Mouse (Mus musculus) liver (tissue): ENCODE data around the gene Pex7.

Experiments
- DNase-seq: peaks from one replicate; pipeline ENCODE4 v3.0.0-alpha.2; 2020; ENCODE audit warnings: mixed read lengths

Pex7 gene

DNA sequence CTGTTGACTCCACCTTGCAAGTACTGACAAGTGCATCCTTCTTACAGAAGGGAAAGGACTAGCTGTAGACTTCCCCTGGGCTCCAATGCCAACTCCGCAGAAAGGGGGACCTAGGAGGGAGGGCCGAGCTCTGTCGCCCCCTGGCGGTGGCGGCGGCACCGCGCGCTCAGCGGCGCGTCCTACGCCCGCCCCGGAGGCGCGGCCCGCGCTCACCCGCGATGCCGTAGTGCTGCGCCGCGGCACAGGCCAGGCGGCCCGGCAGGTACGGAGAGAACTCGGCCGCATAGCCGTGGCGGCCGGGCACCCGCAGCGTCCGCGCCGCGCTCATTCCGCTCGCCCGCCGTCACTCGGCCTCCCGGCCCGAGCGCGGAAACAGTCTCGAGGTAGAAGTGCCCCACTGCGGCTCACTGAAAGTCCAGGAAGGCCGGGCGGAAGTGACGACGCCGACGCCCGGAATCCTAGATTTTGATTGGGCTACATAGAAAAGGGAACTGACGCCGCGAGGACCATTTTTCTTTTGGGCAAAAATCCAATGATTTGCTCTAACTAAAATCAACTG is at the start of gene Pex7:
Pex7 (minus strand) TSS at position 444 of the 559 bp plus-strand sequence.
- peak; percentile 92 for DNase-seq

DNA sequence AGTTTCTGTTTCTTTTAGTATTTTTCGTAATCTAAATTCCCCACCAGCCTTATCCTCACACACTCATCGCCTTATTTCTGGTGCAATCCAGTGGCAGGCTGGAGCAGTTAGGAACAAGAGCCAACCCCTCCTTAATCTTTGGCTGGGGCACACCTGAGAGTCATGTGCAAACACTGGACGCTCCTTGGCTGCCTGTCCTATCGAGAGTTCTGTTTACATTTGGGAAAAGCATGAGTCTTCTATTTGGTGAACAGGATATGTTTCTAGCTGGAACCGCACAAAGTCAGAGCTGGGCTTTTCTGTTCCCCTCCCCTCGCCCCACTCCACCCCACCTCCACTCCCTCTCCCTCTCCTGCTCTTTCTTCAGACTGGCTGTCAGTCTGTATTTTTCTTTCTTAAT is 49.3 kb upstream of the Pex7 start:
- no peak for DNase-seq

DNA sequence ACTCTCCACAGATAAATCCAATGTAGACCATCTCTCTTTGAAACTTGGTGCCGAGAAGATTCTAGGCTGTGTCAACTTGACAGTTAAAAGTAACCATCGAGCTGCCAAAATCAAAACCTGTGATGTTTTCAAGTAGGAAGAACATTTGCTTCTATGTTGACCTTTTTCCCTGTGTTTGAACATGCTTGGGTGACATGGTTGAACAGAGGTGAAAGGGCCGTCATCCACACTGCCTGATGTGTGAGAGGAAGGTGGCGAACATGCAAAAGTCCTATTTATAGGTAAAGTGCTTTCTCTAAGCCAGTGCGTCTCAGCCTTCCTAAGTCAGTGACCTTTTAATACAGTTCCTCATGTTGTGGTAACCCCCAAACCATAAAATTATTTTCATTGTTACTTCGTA is 48.3 kb upstream of the Pex7 start:
- DNase-seq, result no peak

DNA sequence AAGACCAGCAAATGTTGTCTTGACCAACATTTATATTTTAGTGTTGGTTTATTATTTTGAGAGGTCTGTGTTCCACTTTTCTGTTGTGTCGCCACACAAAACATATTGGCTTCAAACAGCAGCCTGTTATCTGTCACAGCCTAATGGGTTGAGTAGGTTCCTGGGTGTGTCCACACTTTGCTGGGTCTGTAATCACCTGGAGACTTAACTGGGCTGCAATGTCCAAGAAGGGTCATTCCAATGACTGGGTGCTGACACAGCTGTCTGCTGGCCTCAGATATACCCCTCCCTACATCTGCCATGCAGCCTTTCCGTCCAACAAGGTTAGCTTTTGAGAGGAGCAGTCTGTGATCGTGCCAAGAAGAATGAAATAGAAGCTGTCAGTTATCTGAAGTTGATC is 47.1 kb upstream of the Pex7 start:
- DNase-seq, result no peak

DNA sequence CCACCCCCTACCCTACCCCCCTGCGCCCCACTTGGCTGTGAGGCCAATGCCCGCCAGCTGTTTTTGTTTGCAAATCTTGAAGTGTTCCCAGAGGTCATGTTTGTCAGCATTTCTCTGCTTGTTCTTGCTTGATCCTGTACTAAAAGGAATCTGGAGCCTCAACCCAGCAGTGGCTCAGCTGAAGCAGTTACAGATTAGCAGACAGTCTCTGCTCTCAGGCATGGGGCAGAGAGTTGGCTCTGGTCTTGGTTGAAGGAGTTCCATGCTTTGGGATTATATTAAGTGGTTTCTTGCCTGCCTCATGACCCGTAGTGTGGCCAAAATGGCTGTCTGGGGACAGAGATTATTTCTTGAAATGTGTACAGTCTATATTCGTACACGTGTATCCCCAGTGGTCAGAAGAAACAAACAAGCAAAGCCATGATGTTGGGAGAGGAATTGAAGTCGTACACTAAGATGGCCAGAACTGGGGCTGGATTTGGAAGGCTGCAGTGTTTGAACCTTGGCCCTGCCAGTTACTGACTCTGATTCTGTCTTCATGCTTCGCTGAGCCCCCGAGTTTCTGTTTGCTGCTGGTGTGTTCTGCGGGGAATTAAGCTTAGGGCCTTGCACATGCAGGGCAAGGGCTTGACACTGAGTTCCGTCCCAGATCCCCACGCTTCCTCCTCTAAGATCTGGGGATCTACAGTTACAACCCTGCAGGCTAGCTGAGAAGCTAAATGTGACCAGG is 45.7 kb upstream of the Pex7 start:
- DNase-seq, result no peak

DNA sequence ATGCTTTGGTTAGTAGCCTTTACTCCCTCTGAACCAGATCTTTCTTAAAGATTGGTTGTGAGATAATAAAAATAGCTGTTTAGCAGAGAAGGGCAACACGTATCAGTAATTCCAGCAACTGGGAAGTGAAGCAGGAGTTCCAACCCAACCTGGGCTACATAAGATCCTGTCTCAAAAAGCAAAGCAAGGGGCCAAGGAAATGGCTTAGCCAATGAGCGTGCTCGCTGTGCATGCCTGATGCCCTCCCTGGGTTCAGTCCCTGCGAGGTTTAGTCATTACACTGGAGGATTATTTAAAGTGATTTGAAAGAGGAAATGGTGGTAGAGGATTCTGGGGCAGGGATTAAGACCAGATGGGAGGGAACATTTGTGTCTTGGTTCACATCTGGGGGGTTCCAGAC is 41.6 kb upstream of the Pex7 start:
- DNase-seq, result no peak

DNA sequence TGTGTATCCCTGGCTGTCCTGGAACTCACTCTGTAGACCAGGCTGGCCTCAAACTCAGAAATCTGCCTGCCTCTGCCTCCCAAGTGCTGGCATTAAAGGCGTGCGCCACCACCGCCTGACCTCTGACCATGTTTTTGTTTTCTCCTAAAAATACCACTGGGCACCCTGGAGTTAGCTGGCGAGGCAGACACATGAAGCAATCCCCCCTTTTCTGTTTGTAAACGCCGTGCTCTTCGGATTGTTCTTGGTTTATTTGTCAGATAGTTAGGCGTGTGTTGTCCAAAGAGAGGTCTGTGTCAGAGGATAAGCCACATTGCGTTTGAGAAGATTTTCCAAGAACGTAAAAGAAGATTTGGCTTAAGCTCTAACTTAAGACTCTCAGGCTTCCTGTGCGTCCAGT is 40.9 kb upstream of the Pex7 start:
- no peak for DNase-seq

DNA sequence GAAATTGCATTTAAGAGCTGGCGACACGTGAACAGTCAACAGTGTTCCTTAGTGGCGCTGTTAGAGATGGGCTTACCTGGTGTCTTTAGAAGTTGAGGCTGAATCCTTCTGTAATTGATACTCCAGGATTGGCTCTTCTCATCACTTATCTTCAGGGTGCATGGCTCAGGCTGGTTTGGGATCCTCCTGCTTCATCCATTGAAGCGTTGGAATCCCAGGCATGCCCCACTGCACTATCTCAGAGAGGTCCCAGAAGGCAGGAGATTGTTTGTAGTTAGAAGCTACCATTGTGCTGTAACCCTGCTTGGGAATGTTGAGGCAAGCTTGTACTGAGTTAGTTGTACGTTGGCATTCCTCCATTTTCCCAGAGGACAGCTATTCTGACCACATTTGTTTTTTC is 40.4 kb upstream of the Pex7 start:
- DNase-seq, result no peak

DNA sequence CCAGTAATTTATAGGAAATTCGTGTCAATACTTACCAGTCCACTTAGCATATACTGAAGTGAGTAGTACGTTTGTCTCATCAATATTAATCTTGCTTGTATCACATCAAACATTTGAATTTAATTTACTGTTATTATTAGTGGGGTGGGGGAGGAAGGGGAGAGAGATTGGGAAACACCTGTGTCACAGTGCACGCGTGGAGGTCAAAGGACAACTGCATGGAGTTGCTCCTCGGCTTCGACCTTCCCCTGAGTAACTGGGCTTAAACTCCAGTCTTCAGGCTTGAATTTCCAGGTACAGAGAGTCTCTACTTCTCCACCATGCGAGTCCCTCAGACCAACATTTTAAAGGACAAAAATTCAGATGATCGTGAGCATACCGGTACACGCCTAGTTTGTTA is 40.0 kb upstream of the Pex7 start:
- no peak for DNase-seq

DNA sequence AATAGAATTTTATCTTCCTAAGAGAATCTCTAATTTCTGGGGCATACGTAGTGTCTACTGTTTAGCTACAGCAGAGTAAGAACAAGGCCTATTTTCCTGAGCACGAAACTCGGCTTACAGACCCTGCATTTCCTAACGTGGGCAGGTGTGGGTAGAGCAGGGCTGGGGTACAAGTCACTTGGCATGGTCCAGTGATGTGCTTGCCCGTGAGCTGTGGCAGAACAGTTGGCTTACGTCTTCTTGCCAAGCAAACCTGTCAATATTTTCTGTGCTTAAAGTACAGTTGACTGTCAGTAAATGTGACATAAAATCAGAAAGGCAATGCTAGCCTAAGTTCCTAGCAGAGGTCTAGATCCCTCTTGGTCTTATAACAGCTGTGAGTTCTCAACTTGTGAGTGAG is 39.2 kb upstream of the Pex7 start:
- DNase-seq, result no peak

DNA sequence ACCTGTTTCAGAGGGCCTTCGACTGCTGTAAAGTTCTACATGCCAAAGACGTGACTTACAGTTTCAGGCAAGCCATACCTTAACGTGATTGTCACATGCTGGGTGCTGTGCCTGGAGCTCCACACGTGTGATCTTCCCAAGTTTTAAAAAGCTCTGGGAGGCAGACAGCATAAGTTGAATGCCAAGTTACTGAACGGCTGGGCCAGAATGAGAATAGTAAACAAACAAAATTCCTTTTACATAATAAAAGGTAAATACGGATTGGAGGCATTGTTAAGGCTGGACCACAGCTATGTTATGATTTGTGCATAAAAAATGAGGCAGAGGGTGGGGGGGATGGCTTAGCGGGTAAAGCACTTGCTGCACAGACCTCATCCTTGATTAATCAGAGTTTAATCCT is 38.2 kb upstream of the Pex7 start:
- DNase-seq, result no peak

DNA sequence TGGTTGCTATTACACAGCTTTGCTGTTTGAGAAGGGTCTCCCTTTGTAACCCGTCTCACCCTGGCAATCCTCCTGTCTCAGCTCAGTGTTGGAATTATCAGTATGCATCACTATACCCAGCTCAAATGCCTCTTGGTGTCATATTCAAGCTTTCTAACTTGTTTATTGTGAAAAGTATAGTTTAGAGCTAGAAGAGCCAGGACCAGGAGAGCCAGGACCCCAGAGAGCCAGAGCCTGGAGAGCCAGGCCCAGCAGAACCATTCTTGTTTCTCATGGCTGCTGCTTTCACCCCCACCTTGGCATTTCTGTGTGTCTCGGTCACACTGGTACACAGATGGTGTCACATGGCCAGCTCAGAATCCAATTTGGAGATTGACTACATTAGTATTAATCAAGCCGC is 35.1 kb upstream of the Pex7 start:
- DNase-seq, result no peak

DNA sequence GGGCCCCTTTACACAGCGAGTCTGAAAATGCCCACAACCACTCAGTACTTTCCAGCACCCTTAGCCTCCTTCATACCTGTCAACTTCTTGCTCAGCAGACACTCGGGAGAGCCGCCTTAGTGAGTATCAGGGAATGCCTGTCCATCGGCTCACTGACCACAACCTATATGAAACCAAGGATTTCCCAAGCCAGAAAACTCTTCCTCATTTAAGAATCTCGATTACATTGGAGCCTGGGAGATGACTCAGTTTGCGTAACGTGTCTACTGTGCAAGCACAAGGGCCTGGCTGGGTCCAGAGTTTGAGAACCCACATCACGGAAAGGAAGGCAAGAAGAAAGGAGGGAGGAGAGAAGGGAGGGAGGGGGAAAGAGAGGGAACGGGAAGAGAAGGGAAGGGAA is 34.4 kb upstream of the Pex7 start:
- DNase-seq, result no peak

DNA sequence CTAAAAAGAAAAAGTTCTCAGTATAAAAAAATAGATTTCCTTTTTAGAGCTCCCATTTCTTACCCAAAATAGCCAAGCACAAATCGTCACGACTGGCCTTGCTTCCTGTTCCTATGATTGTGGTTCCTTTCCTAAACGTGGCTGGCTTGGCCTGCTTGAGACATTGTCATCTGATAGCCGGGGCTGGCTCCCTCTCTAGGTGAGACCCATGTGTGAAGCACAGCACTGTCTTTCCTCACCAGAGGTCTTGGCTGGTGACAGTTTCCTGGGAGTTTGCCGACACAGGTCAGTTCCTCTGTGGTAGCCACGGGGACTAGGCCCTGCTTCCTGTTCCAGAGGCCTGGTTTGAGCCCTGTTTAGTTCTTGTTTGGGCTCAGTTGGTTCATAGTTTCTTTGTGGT is 33.6 kb upstream of the Pex7 start:
- DNase-seq, result peak; percentile 20

DNA sequence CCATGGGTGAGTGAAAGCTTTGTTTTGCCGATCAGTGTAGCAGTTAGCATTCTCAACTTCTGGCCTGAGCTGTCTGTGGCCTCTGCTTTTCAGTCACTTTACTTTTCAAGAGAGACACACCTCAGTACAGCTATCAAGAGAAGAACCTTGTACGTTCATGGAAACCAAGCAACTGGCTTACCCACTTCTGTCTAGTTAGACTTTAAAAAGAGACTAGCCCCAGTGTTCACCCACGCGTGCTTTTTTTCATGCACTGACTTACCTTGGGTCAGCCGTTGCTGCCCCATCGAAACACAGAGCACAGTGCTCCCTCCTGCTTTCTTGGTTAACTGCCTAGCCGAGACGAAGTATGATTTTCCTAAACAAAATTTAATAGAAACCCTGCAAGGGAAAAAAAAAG is 33.1 kb upstream of the Pex7 start:
- DNase-seq, result no peak

DNA sequence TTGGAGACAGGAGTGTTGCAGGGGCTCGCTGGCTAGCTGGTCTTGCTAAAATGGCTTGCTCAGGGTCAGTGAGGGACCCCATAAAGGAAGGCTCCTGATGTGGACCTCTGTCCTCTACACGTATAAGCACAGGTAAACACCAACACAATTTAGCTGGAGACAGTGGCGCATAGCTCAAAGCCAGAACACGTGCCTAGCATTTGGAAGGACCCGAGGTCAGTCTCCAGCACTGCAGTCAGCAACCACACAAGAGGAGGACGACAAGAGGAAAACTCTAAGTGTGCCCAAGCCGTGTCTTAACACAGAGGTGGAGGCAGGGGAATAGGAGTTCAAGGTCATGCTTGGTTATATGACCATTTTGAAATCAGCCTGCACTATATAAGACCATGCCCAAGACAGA is 32.6 kb upstream of the Pex7 start:
- no peak for DNase-seq

DNA sequence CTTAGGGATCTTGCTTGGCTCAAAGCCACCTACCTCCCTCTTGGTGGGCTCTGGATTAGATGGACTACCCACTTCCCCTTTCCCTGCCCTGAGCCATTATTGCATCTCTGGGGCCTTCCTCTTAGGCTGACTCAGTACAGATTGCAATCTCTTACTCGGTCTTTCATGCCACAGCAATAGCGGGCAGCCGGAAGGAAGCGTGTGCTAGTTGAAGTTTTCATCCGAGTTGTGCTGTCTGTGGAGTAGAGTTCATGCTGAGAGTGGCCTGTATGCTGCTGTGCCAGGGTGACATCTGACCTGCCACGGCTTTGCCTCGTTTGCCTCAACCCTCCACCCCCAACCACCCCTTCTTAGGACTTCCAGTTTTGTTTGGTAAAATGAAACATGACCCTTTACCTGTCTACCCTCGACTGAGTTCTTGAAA is 31.8 kb upstream of the Pex7 start:
- DNase-seq, result peak; percentile 17

DNA sequence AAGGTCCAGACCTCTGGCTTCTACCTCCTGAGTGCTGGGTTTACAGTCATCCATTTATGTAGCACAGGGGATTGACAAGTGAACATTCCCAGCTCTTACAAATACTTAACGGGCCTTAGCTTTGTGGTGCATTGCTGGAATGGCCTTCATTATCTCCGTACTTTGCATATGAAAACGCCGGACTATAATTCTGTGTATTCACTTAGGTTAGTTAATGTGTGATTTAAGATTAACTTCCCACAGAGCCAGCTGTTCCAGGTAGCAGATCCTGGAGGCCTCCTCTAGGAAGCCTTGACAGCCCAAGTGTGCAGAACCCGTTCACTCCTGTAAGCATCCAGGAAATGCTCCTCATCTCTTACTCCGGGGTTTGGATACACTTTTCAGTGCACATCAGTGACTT is 31.2 kb upstream of the Pex7 start:
- no peak for DNase-seq

DNA sequence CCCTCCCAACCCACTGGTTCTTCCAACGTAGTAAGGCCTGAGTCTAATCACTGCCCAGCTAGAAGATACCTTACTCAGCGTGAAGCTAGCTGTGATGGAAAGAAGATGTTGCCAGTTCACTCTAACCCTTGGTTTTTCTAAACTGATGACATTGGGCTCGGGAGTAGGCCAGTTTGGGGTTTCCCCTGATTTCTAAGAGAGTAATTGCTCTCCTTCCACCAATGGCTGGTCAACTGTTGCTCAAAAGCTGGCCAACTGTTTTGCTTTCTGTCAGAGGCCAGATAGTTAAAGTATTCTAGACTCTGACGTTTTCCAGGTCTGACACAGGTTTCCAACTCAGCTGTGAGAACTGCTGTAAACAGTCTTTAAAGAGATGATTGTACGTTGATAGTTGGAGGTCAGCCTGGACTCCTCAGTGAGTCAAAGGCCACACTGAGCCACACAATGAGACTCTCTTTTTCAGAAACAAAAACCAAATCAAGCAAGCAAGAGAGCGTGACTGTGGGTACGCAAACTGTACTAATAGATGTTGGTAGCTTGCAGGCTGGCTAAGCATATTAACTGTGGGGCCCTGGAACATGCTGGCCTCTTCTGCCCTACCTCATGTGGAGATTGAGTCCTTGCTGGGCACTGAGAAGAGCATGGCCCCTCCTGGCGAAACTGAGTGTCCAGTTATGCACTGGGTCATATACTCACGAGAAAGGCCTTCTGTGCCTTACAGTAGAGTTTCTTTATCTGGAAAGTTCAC is 29.6 kb upstream of the Pex7 start:
- DNase-seq, result no peak

DNA sequence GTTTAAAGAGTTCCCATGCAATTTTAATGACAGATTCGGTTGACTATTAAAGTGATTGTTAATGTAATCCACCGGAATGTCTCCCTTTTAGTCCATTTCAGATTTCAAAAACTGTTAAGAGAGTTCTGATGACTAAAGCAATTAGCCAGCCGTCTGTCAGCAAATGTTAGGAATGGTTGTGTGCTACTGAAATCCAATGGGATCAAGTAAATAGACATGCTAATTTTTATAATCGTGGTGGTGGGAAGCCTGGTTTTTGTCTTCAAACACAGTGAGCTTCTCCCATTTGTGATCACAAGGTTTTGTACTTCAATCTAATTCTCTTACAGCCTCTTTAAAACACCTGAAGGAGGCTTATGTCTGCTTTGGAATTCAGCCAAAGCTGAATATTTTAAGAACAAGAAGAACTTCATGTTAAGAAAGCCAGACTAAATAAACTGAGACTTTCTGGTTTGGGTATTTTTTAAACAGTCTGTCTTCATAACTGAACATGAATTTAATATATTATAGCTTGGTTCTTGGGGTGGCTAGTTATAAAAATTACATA is 28.4 kb upstream of the Pex7 start:
- no peak for DNase-seq

DNA sequence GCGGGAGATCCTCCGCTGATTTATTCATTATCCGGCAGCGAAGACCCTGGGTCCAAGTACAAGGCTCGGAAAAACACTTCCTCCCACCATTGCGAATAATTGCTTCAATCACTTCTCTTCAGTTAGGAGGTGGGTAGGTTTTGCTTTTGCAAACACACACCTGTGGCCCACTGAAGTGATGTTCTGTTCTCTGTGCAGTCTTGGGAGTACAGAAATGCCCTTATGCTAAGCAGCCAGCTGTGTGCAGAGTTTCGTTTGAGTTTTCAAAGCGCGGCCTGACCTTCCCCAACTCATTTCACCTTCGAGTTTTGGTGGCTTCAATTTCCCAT is 27.8 kb upstream of the Pex7 start:
- no peak for DNase-seq

DNA sequence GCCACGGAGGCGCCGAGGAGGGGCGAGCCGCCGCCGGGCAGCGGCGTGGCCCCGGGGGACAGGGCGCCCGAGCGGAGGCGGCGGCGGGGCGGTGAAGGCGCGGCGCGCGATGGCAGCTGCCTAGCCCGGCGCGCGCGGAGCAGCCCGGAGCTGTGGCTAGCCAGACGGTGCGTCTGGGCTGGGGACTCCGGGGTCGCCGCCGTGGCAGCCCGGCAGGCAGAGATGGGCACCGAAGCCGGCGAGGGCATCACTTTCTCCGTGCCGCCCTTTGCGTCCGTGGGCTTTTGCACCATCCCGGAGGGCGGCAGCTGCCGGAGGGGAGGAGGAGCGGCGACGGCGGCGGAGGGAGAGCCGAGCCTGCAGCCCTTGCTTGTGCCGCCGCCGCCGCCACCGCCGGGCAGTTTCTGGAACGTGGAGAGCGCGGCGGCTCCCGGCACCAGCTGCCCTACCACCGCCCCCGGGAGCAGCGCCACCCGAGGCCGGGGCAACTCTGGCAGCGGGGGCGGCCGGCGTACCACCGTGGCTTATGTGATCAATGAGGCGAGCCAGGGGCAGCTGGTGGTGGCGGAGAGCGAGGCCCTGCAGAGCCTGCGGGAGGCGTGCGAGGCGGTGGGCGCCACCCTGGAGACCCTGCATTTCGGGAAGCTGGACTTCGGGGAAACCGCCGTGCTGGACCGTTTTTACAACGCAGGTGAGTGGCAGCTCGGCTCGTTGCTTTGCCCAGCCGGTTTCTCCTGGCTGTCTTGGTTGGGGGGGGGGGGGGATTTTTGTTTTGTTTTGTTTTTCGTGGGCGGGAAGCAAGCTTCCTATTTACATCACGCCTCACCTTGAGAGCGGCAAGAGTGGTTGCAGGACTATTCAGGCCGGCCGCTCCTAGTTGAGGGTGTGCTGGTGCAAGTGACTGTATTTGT is 27.1 kb upstream of the Pex7 start, which contains the start of gene Map3k5:
Map3k5 (plus strand) TSS at position 89 of the 911 bp plus-strand sequence.
- peak; percentile 33 for DNase-seq
